Mouse (Mus musculus): ENCODE measurements around the gene Cxcl9. TPM values are rescaled to one million over a fixed set of nuclear protein-coding genes. Genes with fewer than 3 reads are reported as not detected.

Cxcl9 gene
- polyA plus RNA-seq, 1 experiment from 2014 or later = not detected

DNA sequence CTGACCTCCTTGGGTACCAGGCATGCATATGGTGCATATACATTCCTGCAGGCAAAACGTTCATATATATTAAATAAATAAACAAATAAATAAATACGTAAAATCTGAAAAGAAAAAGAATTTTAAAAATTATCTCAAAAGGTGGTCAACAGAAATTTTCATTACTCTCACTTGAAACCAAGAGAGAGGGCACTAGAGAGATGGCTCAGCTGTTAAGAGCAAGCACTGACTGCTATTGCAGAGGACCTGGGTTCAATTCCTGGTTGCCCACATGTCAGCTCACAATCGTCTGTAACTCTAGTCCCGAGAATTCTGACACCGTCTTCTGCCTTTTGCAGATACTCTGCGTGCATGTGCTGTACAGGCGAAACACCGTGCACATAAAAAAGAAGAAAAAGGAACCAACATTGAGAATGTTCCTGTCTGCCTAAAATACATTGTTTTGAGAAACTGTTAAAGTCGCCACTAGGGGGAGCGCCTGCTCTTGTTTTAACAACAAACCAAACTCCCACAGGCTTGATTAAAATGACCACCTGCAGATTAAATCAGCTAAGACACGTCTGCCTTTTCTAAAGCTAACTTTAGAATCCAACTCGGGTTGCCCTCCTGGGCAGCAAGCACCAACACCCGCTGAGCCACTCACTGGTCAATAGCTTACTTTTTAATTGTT is 15.7 kb downstream of the Cxcl9 start:
- ATAC-seq (ENCODE audit: insufficient number of reproducible peaks, insufficient read depth, low FRiP score, low TSS enrichment, low read depth) = no peak
- Histone ChIP-seq H3K4me2 (no peak overlapping the region), H3K4me3 (no peak overlapping the region), H3K36me3 (no peaks in the 10 kb centered on the region), H3K27ac (no peak overlapping the region), H3K4me1 (peaks cover 12% of the 10 kb centered on the region), H3K9me3 (no peaks in the 10 kb centered on the region), H3K27me3 (no peaks in the 10 kb centered on the region), H3K9ac (no peak overlapping the region)
- WGBS = 13% methylated on average over 13 of the region's 13 CpGs

DNA sequence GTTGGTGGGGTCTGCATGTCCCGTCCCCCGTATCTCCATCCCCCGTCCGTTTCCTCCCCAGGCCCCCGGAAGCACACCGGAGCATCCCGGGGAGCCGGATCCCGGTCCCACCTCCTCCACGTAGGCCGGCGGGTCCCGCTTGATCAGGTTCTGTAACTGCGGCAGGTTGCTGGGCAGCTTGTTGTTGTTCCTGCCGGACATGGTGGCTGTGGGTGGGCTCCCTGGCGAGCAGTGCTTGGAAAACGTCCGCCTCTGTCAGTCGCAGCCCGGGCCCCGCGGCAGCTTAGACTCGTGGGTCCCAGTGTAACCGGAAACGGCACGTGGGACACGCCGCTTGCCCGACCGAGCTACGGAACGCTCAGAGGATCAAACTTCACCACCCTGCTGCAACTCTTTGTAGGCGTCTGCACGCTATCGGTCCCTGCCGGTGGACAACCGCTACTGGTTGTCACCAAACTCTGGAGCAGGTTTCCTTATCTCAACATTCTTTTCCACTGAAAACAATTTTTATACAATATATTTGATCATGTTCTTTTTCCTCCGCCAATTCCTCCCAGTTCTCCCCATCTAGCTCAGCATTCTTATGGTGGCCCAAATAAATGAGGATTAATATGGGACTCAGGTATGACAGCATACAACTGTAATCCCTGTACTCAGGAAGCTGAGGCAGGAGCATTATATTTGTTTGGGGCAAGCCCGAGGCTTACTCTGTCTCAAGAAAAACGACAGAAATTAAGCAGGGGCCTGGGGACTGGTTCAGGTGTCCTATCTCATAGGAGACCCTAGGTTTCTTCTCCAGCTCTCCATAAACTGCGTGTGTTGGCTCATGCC is 18.0 kb downstream of the Cxcl9 start, which contains the start of gene Sdad1:
Sdad1 (minus strand) TSS at position 799 of the 831 bp plus-strand sequence.
- Histone ChIP-seq H3K4me2 (peak within 1 kb of the TSS; percentile 78), H3K36me3 (peaks cover 19% of the 10 kb centered on the region), H3K9me3 (no peaks in the 10 kb centered on the region), H3K4me3 (peak within 1 kb of the TSS; percentile 86), H3K4me1 (peaks cover 12% of the 10 kb centered on the region), H3K27me3 (no peaks in the 10 kb centered on the region), H3K9ac (peak within 1 kb of the TSS; percentile 85), H3K27ac (peak within 1 kb of the TSS; percentile 75)
- peak; percentile 86 for ATAC-seq (ENCODE audit: insufficient number of reproducible peaks, insufficient read depth, low FRiP score, low TSS enrichment, low read depth)
- 2% methylated on average over 41 of the region's 41 CpGs for WGBS

DNA sequence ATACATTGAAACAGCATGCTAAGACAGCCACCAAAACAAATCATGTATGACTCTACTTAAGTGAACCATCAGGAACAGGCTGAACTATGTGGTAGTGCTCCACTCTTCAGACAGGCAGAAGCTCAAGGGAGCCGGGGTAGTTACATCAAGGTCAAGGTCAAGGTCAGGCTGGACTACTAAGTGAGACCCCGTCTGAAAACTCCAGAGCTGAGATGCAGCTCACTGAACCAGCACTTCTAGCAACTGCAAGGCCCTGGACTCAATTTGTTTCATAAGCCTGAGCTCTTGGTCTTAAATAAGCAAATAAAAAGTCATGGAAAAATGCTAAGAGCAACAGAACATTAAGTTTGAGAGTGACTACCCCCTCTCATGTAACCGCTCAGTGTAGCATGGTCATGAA is 23.6 kb downstream of the Cxcl9 start:
- peaks cover 12% of the 10 kb centered on the region for H3K4me1 ChIP-seq
- no peak overlapping the region for H3K4me2 ChIP-seq
- H3K27ac ChIP-seq = no peak overlapping the region
- no peak overlapping the region for H3K9ac ChIP-seq
- ATAC-seq (ENCODE audit: insufficient number of reproducible peaks, insufficient read depth, low FRiP score, low TSS enrichment, low read depth) = no peak
- peaks cover 73% of the 10 kb centered on the region for H3K36me3 ChIP-seq
- WGBS = 84% methylated on average over 3 of the region's 3 CpGs
- H3K4me3 ChIP-seq = no peak overlapping the region
- no peaks in the 10 kb centered on the region for H3K9me3 ChIP-seq
- no peaks in the 10 kb centered on the region for H3K27me3 ChIP-seq

DNA sequence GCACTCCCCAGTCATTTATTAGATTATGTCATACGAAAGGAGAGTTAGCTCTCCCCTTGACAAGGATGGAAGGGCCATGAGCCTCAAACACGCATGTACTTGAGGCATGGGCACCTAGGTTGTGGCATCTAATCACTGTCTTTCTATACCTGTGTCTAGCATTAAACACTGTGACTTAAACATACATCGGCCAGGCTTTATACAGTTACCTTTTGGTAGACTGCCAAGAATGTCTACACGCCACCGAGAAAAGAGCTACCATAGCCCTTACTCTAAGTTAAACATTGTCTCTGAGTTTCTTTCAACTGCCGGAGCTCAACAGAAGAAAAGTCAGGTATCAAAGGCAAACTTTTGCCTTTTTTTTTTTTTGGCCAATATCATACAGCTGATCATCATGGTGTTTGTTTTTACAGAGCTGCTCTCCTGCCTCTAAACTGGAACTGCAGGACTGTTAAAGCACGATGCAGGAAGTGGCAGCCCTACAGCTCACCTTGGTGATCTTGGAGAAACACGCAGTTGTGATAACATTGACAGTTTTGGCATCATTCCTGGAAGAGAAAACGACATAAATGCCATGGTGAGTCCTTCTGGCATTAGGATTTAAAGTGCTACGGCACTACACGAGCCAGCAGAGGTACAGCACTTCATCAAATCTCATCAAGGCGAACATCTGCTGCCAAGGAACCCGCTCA is 25.6 kb downstream of the Cxcl9 start:
- Histone ChIP-seq H3K27ac (no peak overlapping the region), H3K27me3 (no peaks in the 10 kb centered on the region), H3K9me3 (no peaks in the 10 kb centered on the region), H3K4me2 (no peak overlapping the region), H3K36me3 (peaks cover 91% of the 10 kb centered on the region), H3K9ac (no peak overlapping the region), H3K4me3 (no peak overlapping the region), H3K4me1 (no peaks in the 10 kb centered on the region)
- WGBS = 87% methylated on average over 13 of the region's 13 CpGs
- no peak for ATAC-seq (ENCODE audit: insufficient number of reproducible peaks, insufficient read depth, low FRiP score, low TSS enrichment, low read depth)

DNA sequence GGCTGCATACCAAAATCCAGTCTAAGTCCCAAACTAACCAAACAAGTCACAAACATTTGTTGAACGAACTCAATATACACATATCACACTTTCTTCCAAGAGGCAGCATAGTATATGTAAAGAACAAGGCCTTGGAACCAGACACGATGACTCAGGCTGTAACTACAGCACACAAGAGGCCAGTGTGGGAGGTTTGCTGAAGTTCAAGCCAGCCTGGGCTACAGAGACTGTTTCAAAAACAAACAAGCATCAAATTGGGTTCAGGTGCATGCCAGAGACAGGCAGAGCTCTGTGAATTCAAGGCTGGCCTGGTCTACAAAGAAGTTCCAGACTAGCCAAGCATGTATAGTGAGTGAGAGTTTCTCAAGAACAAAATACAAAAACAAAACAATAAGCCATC is 33.4 kb downstream of the Cxcl9 start:
- peaks cover 86% of the 10 kb centered on the region for H3K36me3 ChIP-seq

DNA sequence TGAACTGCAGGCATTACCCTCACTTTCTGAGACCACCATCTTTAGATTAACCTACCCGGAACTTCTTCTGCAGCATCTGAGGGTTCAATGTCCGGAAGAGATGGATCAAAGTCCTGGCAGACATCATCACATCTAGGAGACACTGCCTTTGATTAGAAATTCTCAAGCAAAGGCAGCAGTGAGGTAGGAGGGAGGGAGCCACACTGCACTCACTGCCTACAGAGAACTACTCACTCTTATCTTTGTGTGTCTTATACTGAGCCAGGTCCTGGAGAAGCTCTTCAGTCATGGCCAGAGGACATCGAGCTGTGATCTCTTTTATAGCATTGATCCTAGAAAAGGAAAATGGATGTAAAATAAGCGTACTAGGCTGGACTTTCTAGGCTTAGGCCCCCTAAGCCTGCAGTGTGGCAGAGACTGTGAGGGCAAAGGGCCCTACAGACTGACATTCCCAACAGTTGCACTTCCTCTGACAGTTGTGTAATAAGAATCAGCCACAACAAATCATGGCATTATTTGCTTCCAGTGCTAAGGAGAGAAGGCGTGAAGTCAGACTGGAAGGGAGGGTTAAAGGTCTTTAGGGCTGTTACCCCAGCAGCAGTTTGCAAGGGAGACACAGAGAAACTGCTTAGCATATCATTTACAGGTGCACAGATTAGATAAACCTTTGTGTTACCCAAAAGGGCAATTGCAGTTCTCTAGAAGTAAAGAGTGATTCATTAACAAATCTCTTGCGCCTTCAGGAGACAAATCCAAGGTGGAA is 36.0 kb downstream of the Cxcl9 start:
- H3K9ac ChIP-seq = no peak overlapping the region
- no peak for ATAC-seq (ENCODE audit: insufficient number of reproducible peaks, insufficient read depth, low FRiP score, low TSS enrichment, low read depth)
- no peak overlapping the region for H3K27ac ChIP-seq
- no peaks in the 10 kb centered on the region for H3K4me1 ChIP-seq
- WGBS = 92% methylated on average over 6 of the region's 6 CpGs
- no peaks in the 10 kb centered on the region for H3K27me3 ChIP-seq
- no peak overlapping the region for H3K4me2 ChIP-seq
- H3K4me3 ChIP-seq = no peak overlapping the region
- H3K36me3 ChIP-seq = peaks cover 88% of the 10 kb centered on the region
- H3K9me3 ChIP-seq = no peaks in the 10 kb centered on the region

More for the DNA sequence above, 33.4 kb downstream of the Cxcl9 start:
- Histone ChIP-seq H3K27me3 (no peaks in the 10 kb centered on the region), H3K4me3 (no peak overlapping the region), H3K9me3 (no peaks in the 10 kb centered on the region), H3K4me1 (no peaks in the 10 kb centered on the region), H3K27ac (no peak overlapping the region), H3K9ac (no peak overlapping the region), H3K4me2 (no peak overlapping the region)
- no peak for ATAC-seq (ENCODE audit: insufficient number of reproducible peaks, insufficient read depth, low FRiP score, low TSS enrichment, low read depth)
- WGBS = 90% methylated on average over 2 of the region's 2 CpGs

DNA sequence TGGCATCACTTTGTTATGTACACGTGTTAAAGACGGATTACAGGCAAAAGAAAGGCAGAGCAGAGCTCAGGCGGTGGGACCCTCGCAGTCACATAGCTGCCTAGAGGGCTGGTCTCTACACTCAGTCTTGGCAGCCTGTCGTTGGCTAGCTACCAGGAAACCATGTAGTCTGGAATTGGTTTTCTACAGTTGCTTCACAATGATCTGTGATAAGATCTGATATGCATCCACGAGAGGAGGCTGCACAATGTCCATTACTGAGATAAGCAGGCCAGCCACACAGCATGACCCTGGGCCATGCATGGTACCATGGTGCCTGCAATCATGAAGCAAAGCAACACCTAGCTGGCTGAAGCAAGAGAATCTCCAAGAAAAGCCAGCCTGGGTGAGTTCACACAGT is 40.0 kb downstream of the Cxcl9 start:
- H3K4me3 ChIP-seq = no peak overlapping the region
- H3K4me2 ChIP-seq = no peak overlapping the region
- no peaks in the 10 kb centered on the region for H3K9me3 ChIP-seq
- no peak overlapping the region for H3K9ac ChIP-seq
- no peak overlapping the region for H3K27ac ChIP-seq
- no peaks in the 10 kb centered on the region for H3K27me3 ChIP-seq
- no peak for ATAC-seq (ENCODE audit: insufficient number of reproducible peaks, insufficient read depth, low FRiP score, low TSS enrichment, low read depth)
- H3K4me1 ChIP-seq = 0 out of 2 replicates have a peak, but pooled peaks cover 1% of the 10 kb centered on the region
- WGBS = 82% methylated on average over 6 of the region's 6 CpGs
- peaks cover 71% of the 10 kb centered on the region for H3K36me3 ChIP-seq

DNA sequence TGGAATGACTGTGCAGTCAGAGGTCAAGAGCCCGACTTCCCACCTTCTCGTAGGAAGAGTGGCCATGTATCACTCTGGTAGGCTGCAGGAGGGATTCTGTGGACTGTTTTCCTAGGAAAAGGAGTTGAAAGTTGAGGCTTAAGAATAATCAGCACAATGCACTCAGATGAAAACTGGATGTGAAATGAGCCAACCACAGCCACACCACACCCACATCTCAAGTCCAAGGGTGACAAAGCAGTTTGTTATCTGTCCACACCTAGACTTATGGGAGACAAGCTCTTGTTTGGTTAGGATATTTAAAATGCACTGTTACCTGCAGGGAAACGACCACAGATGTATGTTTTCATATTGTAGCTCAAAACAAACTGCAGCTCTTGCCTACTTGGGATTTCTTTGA is 44.8 kb downstream of the Cxcl9 start:
- no peak overlapping the region for H3K4me2 ChIP-seq
- H3K4me3 ChIP-seq = no peak overlapping the region
- H3K9ac ChIP-seq = no peak overlapping the region
- no peak overlapping the region for H3K27ac ChIP-seq
- 68% methylated on average over 3 of the region's 3 CpGs for WGBS
- H3K9me3 ChIP-seq = no peaks in the 10 kb centered on the region
- no peaks in the 10 kb centered on the region for H3K27me3 ChIP-seq
- peaks cover 31% of the 10 kb centered on the region for H3K36me3 ChIP-seq
- no peak for ATAC-seq (ENCODE audit: insufficient number of reproducible peaks, insufficient read depth, low FRiP score, low TSS enrichment, low read depth)
- H3K4me1 ChIP-seq = peaks cover 11% of the 10 kb centered on the region; the same call in 1 of the 2 replicates

DNA sequence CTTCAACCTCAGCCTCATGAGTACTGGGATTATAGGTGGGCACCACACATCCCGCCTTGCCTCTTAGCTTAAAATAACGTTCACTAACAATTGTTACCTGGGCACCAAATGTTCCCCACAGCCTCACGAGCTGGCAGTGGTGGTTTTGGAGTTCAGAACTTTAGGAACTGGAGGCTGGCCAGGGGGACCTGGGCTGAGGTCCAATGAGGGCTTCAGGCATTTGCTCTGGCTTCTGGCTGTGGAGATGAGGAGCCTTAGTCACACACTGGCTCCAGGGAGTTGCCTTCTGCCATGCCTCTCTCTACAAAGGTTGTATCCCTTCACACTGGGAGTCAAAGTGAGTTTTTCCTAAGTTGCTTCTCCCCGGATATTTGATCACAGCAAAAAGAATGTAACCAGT is 45.3 kb downstream of the Cxcl9 start:
- no peak for ATAC-seq (ENCODE audit: insufficient number of reproducible peaks, insufficient read depth, low FRiP score, low TSS enrichment, low read depth)
- Histone ChIP-seq H3K27me3 (no peaks in the 10 kb centered on the region), H3K9me3 (no peaks in the 10 kb centered on the region), H3K9ac (no peak overlapping the region), H3K4me1 (peaks cover 12% of the 10 kb centered on the region), H3K36me3 (peaks cover 25% of the 10 kb centered on the region), H3K4me2 (no peak overlapping the region), H3K4me3 (no peak overlapping the region), H3K27ac (no peak overlapping the region)
- WGBS = 74% methylated on average over 4 of the region's 4 CpGs

DNA sequence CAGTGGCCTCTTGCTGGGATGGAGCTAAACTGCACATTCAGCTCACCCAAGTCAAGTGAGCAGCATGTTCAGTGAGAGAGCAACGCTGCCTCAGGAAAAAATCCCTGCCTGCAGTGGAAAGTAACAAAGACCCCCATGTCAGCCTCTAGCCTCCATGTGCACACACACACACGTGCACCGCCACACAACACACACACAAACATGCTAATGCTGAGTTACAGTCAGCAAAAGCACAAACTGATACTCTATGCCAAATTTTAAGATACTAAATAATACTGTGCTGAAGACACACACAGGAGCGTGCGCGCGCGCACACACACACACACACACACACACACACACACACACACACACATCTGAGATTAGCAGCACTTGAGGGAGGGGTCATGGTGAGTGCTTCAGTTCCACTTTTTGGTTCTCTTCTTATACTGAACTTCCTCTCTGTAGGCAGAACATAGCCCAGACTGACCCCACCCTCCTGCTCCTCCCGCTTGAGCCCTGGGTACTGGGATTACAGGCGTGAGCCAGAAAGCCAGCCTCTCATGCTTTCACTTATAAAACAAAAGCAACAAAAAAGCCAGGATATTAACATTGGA is 48.8 kb downstream of the Cxcl9 start:
- 75% methylated on average over 10 of the region's 10 CpGs for WGBS
- Histone ChIP-seq H3K4me3 (0 out of 2 replicates have a peak overlapping the region, but pooled peaks have one; percentile 70), H3K4me1 (peaks cover 15% of the 10 kb centered on the region), H3K9me3 (no peaks in the 10 kb centered on the region), H3K27me3 (peaks cover 14% of the 10 kb centered on the region; the same call in 1 of the 2 replicates), H3K9ac (no peak overlapping the region), H3K36me3 (no peaks in the 10 kb centered on the region), H3K27ac (no peak overlapping the region), H3K4me2 (peak overlapping the region; percentile 96; the same call in 1 of the 2 replicates)
- no peak for ATAC-seq (ENCODE audit: insufficient number of reproducible peaks, insufficient read depth, low FRiP score, low TSS enrichment, low read depth)
